Mouse (Mus musculus): Measurements from ENCODE around the gene Nodal.
"Not testable (repeated sequence)": the region's sequence is repeated elsewhere in the genome, so short reads cannot be mapped to it uniquely, and the experiment has no call there.

Gene Nodal

DNA sequence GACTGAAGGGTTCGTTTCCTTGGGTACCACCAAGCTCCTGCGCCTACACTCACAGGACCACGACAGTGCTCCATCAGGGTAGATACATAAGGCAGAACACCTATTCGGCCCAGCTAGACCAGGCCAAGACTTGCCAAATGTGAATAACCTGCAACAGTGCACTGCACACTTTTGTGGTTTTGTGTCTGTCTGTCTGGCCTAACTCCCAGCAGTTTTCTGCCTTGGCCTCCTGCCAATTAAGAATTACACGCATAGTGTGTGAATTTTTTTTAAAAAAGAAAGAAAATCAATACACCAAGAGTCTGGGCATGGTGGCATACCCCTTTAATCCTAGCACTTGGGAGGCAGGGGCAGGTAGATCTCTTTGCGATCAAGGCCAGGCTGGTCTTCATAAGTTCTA is 10.2 kb downstream of the Nodal start:
- intact Hi-C loops (cut with DNase I), result no loop called here

DNA sequence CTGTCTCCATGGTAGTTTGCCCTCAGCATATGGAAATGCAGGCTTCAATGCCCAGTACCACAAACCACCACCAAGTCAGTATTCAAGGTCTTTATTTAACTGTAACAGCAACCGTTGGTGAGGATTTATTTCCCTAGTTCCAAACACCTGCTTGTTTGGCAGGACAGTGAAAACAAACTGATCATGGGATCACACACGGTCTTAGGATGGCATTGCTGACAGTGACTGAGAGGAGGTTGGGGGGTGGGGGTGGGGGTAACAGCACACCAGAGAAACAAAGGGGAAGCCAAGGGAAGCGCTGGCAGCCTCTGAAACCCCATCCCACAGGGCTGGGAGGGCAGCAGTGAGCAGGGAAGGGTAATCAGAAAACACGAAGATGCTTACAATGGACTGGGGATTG is 10.6 kb downstream of the Nodal start:
- intact Hi-C loops (cut with DNase I), result no loop called here

DNA sequence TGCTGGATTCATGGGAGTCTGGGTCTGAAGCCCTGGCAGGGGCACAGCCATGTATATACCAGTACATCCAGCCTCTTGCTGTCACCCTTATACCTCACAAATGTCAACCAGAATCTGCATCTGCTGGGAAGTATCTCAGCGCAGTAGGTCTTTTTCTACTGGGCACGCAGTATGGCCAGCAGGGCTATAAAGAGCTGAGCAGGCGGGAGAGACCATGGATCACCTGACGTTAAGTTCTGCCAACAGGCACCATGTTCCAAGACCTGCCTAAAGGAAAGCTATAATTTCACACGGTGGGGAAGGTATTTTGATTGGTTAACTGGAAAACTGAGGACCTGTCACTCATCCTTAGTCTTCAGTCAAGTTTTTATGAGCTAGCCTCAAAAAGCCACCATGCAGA is 11.3 kb downstream of the Nodal start:
- intact Hi-C loops (cut with DNase I), result no loop called here

DNA sequence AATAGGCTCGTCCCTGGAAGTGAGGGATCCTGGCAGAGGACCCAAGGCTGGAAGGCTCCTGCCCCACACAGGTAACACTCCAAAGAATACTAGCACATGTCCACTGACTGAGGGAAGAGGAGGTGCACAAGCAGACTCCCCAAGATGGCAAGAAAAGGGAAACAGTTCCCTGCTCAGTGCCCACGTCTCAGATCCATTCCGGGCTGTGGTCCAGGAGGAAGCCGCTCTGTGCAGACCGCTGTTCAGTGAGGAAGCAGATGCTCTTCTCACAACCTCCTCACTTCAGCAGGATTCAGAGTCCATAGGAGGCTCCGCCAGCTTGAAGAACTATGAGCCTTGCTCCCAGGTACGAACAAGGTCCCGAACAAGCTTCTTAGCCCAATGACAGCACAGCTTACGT is 13.6 kb downstream of the Nodal start:
- intact Hi-C loops (cut with DNase I), result no loop called here

DNA sequence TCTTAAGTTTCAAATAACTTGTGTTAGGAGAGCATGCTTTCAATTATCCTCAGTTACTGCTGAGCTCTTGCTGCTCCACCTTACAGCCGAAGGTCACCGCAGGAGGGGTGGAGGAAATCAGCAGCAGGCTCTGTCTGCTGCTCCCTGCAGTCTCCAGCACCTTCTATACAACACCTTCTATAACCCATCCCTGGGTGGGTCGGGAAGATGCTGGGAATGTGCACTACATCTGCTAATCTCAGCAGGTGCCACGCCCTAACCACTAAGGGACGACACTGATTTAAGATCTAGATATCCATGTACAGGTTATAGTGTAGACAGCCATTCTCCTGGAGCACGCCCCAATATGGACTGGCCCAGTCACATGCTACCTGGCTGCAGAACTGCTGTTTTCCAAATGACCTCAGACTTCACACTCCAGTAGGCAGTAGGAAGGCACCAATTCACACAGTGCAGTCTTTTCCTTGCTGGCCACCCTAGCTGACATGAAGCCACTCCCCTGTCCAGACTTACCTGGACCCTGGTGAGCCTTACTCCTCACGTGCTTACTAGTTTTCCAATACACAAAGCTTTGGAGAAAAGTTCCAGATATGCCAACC is 22.5 kb downstream of the Nodal start:
- intact Hi-C loops (cut with DNase I), result no loop called here

DNA sequence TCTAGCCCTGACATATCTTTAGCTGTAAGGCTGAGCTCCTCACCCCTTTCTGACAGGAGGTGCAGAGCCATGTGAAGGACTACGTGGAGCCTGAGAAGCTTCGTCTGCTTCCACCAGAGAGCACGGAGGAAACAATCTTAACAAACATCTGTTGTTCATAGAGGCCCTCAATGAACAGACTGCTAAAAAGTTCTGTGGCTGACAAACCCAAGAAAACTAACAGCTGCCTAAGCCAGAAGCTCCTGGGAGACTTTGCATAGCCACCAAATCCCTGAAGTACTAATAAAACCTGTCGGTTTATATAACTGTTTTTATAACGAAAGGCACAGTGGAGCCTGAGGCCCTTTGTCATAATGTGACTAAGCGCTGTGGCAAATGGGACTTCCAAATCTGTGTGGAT is 25.7 kb downstream of the Nodal start:
- intact Hi-C loops (cut with DNase I), result no loop called here

DNA sequence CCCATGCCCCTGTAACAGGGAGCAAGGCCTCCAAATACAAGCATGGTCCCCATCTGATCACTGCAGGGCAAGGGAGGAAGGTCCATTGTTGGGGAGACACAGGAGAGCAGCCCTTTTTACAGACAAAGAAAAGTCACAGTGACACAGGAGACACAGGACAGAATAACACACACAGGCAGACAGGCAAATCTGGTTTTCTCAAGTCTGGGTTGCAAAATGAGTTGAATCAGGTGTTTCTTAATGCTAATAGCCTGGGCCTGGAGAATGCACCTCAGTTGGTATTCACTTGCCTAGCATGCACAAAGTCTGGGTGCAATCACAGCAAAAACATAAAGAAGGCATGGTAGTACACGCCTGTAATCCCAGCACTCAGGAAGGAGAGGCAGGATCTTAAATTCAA is 26.1 kb downstream of the Nodal start:
- intact Hi-C loops (cut with DNase I), result no loop called here

DNA sequence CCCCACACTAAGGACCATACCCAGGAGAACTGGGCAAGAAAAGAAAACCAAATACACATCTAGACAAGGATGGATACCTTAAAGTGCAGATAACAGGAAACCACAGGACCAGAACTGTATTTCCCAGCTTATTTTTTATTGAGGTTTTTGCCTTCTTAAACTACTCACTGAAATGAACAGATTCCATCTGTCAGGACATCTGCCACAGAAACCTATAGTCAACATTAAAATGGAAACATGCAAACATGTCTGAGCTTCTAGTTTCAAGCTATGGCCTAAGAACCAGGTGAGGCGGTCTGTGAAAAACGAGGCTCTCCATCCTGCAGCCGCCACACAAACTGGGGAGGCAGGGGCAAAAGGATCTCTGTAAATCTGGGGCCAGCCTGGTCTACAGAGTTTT is 27.2 kb downstream of the Nodal start:
- intact Hi-C loops (cut with DNase I), result no loop called here

DNA sequence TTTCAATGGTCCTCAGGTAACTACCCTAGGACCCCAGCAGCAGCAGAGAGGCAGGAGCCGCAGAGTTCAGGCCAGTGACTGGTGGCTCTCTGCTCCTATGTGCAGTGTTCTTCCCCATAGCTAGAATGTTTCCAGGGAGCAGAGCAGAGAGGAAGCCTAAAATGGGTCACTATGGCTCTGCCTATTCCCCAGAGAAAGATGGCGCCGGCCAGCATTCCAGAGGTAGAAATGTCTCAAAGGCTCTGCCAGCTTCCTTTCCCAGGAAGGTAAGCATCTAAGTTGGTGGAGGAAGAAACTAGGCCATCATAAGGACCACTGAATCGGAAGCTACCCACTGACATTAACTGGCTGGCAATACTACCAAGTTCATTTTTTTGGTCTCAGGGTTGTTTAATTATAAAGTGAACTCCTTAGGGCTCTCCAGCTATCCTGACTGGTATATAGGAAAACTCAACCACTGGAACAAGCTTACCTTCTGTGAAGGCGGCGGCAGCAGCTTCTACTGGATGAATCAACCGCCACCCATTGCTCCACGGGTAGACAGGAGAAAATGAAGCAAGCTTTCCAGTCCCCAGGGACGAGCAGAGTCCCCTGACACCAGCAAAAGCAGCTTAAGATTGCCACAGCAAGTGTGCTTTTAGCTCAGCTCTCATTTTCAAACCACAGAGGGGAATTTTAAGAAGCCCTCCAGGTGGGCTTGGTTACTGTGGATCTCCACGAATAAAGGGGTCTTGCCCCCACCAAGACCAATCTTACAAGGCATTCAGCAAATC is 30.0 kb downstream of the Nodal start:
- intact Hi-C loops (cut with DNase I), result no loop called here

DNA sequence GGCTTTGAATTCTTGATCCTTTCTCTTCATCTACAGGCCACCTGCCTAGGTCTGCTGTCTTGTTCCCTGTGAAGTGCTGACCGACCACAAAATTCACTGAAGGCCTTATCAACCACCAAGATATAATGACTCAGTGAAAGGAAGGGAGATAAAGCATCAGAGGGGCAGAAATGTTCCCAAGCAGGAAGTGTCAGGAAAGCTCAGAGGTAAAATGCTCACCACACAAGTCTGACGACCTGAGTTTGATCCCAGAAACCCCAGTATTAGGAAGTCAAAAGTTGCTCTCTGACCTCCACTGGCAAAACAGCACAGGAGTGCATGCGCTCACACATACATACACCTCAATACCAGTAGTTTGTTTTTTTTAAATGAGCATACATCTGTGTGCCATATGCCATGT is 31.1 kb downstream of the Nodal start:
- intact Hi-C loops (cut with DNase I), result no loop called here

DNA sequence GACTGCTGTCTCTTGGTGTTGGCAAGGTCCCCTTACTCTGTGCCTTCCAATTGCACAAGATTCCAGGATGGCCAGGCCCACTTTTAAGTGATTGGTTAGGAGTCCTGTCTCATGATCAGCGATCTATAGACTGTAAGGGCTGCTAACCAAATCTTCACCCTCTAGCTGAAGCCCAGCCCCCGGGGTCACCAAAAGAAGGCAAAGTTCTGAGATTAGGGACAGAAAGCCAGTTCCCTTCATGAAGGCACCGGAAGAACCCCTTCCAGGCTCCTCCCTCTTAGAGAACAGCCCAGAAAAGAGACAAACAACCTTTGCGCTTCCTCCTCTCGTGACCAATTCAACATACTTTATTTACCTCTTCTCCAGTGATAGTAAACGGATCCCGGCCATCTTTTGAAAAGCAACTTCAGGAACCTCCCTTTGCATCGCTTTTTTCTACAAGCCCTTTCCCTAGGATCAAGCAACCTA is 33.7 kb downstream of the Nodal start:
- intact Hi-C loops (cut with DNase I), result no loop called here

DNA sequence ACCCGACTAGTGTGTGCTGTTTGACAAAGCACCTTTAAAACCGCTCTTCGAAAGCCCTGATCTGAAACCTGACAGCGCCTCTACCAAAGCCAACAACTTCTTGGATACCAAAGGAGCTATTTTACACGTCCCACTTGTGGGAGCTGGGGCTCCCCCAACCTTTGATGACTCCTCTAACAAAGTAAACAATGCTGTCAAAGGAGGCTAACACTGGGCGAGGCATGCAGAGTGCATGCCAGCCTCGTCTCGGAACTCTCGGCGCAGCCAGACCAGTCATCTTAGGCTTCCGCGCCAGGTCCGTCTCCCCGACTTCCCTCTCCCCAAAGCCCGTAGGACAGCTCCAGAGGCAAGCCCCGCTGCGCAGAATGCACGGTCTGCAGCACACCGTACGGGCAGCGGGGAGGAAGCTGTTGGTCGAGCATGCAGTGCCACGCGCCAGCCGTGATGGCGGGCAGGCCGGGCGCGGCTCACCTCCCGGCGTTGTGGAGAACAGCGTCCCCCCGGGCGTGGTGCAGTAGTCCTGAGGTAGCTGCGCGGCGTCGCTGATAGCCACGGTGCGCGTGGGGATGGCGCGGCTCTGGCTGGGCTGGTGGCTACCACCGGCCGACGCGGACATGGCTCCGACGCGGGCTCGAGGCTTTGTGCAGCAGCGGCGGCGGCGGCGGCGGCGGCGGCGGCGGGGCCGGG is 34.3 kb downstream of the Nodal start:
- intact Hi-C loops (cut with DNase I), result no loop called here

DNA sequence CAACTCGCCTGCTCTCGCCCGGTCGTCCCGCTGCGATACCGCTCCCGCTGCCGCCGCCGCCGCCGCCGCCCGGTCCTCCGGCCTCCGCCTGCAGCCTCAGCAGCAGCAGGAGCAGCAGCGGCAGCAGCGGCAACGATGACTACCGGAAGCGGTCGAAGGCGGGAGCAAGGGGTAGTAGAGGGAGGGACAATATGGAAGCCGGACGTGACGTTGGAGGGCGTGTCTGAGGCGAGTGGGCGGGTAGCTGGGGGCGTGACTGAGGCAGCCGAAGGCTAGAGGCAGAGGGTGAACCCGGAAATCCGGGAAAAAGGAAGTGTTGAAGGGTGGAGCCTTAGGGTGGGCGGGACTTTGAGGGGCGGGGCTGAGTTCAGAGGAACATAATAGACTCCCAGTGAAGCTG is 34.9 kb downstream of the Nodal start, which contains the start of gene Eif4ebp2:
TSS of gene Eif4ebp2 (minus strand) at position 17 of the 400 bp plus-strand sequence.
- intact Hi-C loops (cut with DNase I), result no loop called here

DNA sequence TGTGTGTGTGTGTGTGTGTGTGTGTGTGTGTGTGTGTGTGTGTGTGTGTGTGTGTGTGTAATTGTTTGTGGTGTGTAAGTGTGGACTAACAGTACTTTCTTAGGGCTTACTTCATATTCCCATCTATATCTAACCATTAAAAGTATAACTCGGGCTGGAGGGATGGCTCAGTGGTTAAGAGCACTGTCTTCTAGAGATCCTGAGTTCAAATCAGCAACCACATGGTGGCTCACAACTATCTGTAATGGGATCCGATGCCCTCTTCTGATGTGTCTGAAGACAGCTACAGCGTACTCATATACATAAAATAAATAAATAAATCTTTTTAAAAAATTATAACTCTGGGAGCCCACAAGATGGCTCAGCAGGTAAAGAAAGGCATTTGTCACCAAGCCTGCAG is 35.4 kb downstream of the Nodal start:
- intact Hi-C loops (cut with DNase I), result not testable (repeated sequence)

DNA sequence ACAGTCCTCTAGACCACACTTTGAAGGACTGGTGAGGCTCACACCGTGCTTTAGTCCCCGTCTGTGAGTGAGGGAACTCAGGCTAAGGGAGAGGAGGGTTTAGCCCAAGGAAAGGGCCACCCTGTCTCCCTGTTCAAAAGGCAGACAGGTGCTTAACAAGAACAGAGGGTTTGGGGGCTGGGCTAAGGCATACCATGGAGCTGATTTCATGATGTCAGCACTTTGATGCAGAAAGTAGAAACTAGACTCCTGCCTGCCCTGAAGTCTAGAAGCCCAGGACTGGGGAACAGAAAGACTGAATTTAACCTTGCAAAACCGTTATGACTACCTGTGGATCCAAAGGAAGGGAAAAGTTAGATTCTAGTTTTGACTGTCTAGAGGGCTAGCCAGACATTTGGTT is 39.4 kb downstream of the Nodal start:
- intact Hi-C loops (cut with DNase I), result no loop called here

DNA sequence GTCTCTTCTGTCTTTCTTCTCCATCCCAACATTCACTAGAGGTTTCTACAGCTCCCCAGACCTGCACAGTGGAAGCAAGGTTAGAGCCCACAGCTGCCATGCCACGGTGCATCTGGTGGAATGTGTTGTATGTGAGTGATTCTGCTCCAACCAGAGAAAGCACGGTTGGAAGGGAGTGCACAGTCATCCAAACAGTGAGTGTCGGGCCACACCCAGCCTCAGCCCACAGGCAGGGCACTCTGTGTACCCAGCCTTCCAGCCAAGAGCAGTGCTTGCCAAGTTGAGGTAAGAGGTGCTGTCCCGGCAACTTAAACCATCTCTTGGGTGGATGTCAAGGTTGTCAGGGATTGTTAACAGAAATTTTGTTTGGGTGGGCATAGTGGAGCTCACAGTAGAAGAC is 47.2 kb downstream of the Nodal start:
- intact Hi-C loops (cut with DNase I), result no loop called here

DNA sequence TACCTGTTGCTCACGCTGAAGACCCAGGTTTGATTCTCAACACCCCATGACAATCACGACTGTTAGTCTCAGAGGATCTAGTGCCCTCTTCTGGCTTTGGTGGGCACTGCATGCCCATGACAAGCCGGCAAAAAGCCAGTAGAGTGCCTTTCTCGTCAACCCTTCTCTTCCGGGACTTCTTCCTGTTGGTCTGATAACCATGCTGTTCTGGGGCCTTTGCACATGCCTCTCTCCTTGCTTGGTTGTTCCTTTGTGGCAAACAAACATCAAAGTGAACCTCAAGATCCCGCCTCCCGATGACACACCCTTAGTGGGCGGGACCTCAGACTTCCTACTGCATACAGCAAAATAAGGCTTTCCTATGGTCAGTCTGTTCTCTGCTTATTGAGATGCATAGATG is 48.5 kb downstream of the Nodal start:
- intact Hi-C loops (cut with DNase I), result no loop called here

DNA sequence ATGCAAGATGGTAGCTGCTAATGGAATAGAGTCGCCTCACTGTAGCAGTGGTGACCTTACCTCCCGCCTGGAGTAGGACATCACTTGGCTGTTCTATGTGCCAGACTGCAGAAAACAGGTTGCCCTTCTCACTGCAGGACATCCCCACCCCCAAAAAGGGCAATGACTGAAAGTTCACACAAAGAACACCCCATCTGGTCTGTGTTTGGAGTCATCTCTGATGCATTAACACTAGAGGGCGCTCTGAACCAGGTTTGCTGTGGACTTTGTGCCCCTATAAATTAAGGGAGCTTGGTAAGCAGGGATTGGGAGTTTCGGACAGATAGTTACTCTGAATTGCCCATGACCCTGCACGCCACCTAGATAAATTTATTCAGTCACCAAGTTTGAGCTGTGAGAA is 49.1 kb downstream of the Nodal start:
- intact Hi-C loops (cut with DNase I), result no loop called here

DNA sequence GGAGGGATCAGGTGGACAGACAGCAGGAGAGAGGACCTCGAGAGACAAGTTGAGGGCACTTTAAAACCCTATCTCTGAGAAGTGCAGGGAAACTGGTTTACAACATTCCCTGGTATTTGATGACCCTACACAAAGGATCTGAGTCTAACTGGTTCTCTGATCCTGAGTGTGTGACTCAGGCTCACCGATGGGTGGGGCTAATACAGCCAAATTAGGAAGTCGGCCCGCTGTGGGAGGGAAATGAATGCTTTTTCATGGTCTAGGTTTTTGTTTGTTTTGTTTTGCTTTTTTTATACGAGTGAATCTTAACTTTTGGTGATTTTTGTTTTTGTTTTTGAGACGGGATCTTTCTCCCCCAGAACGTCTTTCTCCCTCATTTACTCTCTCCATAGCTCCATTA is 51.1 kb downstream of the Nodal start:
- intact Hi-C loops (cut with DNase I), result no loop called here

DNA sequence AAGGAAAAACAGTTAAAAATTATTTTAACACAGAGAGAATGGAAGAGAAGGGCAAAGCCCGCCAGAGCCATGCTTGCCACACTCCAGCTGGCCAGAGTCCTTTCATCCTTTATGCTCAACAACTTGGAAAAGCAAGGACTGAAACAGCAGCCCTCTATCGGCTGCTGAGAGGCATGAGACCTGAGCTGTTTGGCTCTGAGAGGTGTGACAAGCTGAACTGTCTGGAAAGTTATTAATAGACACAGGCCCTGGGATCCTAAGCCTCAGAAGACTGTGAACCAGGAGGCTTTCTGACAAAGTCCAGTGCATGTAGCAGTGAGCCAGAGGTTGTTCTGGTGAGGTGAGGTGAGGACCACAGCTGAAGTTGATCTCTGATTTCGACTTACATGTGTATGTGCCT is 55.9 kb downstream of the Nodal start:
- intact Hi-C loops (cut with DNase I), result no loop called here

DNA sequence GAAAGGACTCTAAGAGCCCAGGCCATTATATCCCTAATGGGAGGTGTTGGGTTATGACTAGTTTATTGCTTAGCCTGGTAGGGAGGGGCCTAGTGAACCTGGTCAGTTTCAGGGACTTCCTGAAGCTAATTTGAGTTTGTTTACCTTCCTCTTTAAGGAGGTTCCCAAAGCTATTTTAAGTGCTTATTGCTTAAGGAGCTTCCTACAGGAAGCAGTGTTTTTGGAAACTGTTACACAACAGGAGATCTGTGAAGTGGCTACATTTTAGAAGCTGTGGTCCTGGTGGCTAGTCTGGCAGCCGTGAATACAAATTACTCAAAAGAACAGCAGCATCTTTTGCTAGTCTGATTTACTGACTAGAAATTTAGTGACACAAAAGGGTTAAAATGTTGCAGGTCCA is 56.6 kb downstream of the Nodal start:
- intact Hi-C loops (cut with DNase I), result no loop called here
